10 mouse cellular contexts compared by ENCODE assay signal in the genomic region with DNA sequence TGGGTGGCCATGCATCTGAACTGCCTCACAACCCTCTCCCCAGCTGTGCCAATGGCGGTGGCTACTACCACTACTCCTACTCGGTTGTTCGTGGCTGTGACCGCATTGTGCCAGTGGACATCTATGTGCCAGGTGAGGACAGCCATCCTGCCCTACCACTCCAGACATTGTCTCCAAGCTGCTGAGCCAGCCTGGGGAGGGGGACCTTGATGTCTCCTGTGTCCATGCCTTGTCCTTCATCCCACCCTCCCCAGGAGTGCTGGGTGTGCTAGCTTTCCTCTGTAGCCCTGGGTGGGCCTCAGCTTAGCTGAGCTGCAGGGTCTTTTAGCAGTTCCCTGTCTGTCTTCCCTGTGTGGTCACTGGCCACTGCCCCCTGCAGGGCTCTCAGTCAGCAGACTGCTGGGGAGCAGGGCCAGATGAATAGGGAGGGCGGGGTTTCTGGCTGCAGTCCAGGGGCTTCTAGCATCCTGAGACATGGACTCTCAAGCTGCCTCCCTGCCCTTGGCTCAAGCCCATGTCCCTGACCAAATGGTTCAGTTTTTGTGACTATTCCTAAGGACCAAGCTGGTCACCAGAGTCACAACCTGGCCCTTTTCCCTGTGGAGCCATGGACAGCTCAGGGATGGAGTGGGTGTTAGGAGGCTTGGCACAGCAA. TPM values are rescaled to one million over a fixed set of nuclear protein-coding genes. Genes with fewer than 3 reads are reported as not detected.
A peak's percentile ranks its signal among the peaks of the same experiment; 100 is the strongest.
DNase-seq lines count a peak whose midpoint lies in the region; ATAC-seq and TF ChIP-seq lines count a peak whose summit lies in the region.
"Had no signal": no experiment of that assay in that cellular context is flagged by ENCODE, and none has a peak within 500 bp of the region (broad histone marks: within the 10 kb centered on the region; RNA-seq: fewer than 3 reads in every experiment).

No protein-coding gene starts in this region.

- H3K9me3 ChIP-seq in hindbrain, postnatal 0 days (ENCODE audit: low read length): no peaks in the 10 kb centered on the region

- H3K27me3 ChIP-seq in hindbrain, postnatal 0 days (ENCODE audit: insufficient read depth, low read length): no peaks in the 10 kb centered on the region

- H3K27ac ChIP-seq in hindbrain, postnatal 0 days: peak overlapping the region; percentile 32

- WGBS in hindbrain, postnatal 0 days: 79% methylated on average over 5 of the region's 5 CpGs

- intact Hi-C loops in gastrocnemius, postnatal 14 days (cut with DNase I; ENCODE audit: low total_unique reads): no loop called here
- intact Hi-C loops in left cerebral cortex, postnatal 4 days (cut with DNase I): no loop called here

- DNase-seq in gastrocnemius, postnatal 14 days: peak; percentile 54
- no peak for DNase-seq in gastrocnemius, postnatal 25 days
- peak; percentile 87 for DNase-seq in left cerebral cortex, postnatal 4 days
- no peak for DNase-seq in left cerebral cortex, adult 18-20 months (ENCODE audit: low spot score in 2 of 2)
- DNase-seq in NIH3T3 (ENCODE audit: low read depth): peak; percentile 67
- DNase-seq in hindbrain, postnatal 0 days (ENCODE audit: low spot score): peak; percentile 46
- no peak for DNase-seq in thymus, postnatal 0 days (ENCODE audit: low spot score)
- no peak for DNase-seq in thymus, postnatal 36 days

- H3K4me2 ChIP-seq in hindbrain, postnatal 0 days (ENCODE audit: low read depth, low read length): no peak overlapping the region

- H3K9ac ChIP-seq in hindbrain, postnatal 0 days (replicated peaks; ENCODE audit: low read length): no peak overlapping the region

- ATAC-seq in hindbrain, postnatal 0 days: no peak
- ATAC-seq: CD4-positive, CD25-positive, alpha-beta regulatory T cell, adult 4 months; forebrain, embryonic 16.5 days had no signal

- peaks cover 51% of the 10 kb centered on the region for H3K36me3 ChIP-seq in hindbrain, postnatal 0 days (ENCODE audit: insufficient read depth, low read length)

- TF ChIP-seq CTCF in hindbrain, postnatal 0 days (IDR thresholded peaks at IDR 0.05; ENCODE audit: low read depth): peak; percentile 24; the same call in 1 of the 2 replicates

- peaks cover 21% of the 10 kb centered on the region for H3K4me1 ChIP-seq in hindbrain, postnatal 0 days (ENCODE audit: insufficient read depth, low read length)

- H3K4me3 ChIP-seq in hindbrain, postnatal 0 days (ENCODE audit: low read length): no peak overlapping the region

RNA-seq across cellular contexts. Expression of a gene that starts 4.8 kb away (rescaled TPM):
- total RNA-seq in gastrocnemius, postnatal 14 days (2021): 100 to 1,000 TPM; 232 to 267 TPM
- total RNA-seq in gastrocnemius, postnatal 25 days (2021): 10 to 100 TPM; 50.9 to 53.1 TPM
- total RNA-seq in left cerebral cortex, postnatal 4 days (2021): 10 to 100 TPM; 21.9 to 23.0 TPM
- 10 to 100 TPM; 16.2 to 21.2 TPM for total RNA-seq in left cerebral cortex, adult 18-20 months (2021)
- 40.9 and 44.5 TPM in 2 replicates for total RNA-seq in hindbrain, postnatal 0 days (2014; rRNA removed)
- 32.4 and 35.9 TPM in 2 replicates for polyA plus RNA-seq in hindbrain, postnatal 0 days (2015; fragmentation: Nextera tagmentation; extraction: Ambion mirVana)
- 5.5 and 5.9 TPM in 2 replicates for polyA plus RNA-seq in thymus, postnatal 0 days (2015; fragmentation: Nextera tagmentation; extraction: Ambion mirVana)

RNA-seq across cellular contexts. Expression of a gene that starts 5.3 kb away (rescaled TPM):
- total RNA-seq in gastrocnemius, postnatal 14 days (2021): 10 to 100 TPM; 49.9 to 51.0 TPM
- 10 to 100 TPM; 40.1 to 43.6 TPM for total RNA-seq in gastrocnemius, postnatal 25 days (2021)
- total RNA-seq in left cerebral cortex, postnatal 4 days (2021): 100 to 1,000 TPM; 136 to 145 TPM
- 10 to 100 TPM; 75.6 to 81.7 TPM for total RNA-seq in left cerebral cortex, adult 18-20 months (2021)
- total RNA-seq in hindbrain, postnatal 0 days (2014; rRNA removed): 79.1 and 104 TPM in 2 replicates
- 38.5 and 39.4 TPM in 2 replicates for polyA plus RNA-seq in hindbrain, postnatal 0 days (2015; fragmentation: Nextera tagmentation; extraction: Ambion mirVana)
- polyA plus RNA-seq in thymus, postnatal 0 days (2015; fragmentation: Nextera tagmentation; extraction: Ambion mirVana): 48.9 and 56.1 TPM in 2 replicates

RNA-seq across cellular contexts. Expression of a gene that starts 7.1 kb away (rescaled TPM):
- 100 to 1,000 TPM; 423 to 474 TPM for total RNA-seq in gastrocnemius, postnatal 14 days (2021)
- total RNA-seq in gastrocnemius, postnatal 25 days (2021): 100 to 1,000 TPM; 508 to 524 TPM
- total RNA-seq in left cerebral cortex, postnatal 4 days (2021): 100 to 1,000 TPM; 124 to 125 TPM
- 100 to 1,000 TPM; 219 to 232 TPM for total RNA-seq in left cerebral cortex, adult 18-20 months (2021)
- total RNA-seq in hindbrain, postnatal 0 days (2014; rRNA removed): 246 and 291 TPM in 2 replicates
- polyA plus RNA-seq in hindbrain, postnatal 0 days (2015; fragmentation: Nextera tagmentation; extraction: Ambion mirVana): 410 and 430 TPM in 2 replicates
- 319 and 339 TPM in 2 replicates for polyA plus RNA-seq in thymus, postnatal 0 days (2015; fragmentation: Nextera tagmentation; extraction: Ambion mirVana)

RNA-seq across cellular contexts. Expression of a gene that starts 29.8 kb away (rescaled TPM):
- total RNA-seq in gastrocnemius, postnatal 14 days (2021): 10 to 100 TPM; 15.2 to 19.4 TPM
- 10 to 100 TPM; 14.5 to 14.8 TPM for total RNA-seq in gastrocnemius, postnatal 25 days (2021)
- total RNA-seq in left cerebral cortex, postnatal 4 days (2021): 10 to 100 TPM; 53.9 to 55.2 TPM
- total RNA-seq in left cerebral cortex, adult 18-20 months (2021): 10 to 100 TPM; 32.2 to 39.3 TPM
- 41.5 and 49.3 TPM in 2 replicates for total RNA-seq in hindbrain, postnatal 0 days (2014; rRNA removed)
- 45.8 and 45.9 TPM in 2 replicates for polyA plus RNA-seq in hindbrain, postnatal 0 days (2015; fragmentation: Nextera tagmentation; extraction: Ambion mirVana)
- polyA plus RNA-seq in thymus, postnatal 0 days (2015; fragmentation: Nextera tagmentation; extraction: Ambion mirVana): 70.8 and 72.4 TPM in 2 replicates

RNA-seq across cellular contexts. Expression of a gene that starts 36.2 kb away (rescaled TPM):
- total RNA-seq in gastrocnemius, postnatal 14 days (2021): 100 to 1,000 TPM; 741 to 829 TPM
- total RNA-seq in gastrocnemius, postnatal 25 days (2021): 100 to 1,000 TPM; 575 to 593 TPM
- total RNA-seq in left cerebral cortex, postnatal 4 days (2021): 100 to 1,000 TPM; 873 to 899 TPM
- 1,000 to 10,000 TPM in 1 of 2 experiments, 100 to 1,000 TPM in 1; 965 to 1,061 TPM for total RNA-seq in left cerebral cortex, adult 18-20 months (2021)
- total RNA-seq in hindbrain, postnatal 0 days (2014; rRNA removed): 1,031 and 1,483 TPM in 2 replicates
- polyA plus RNA-seq in hindbrain, postnatal 0 days (2015; fragmentation: Nextera tagmentation; extraction: Ambion mirVana): 676 and 682 TPM in 2 replicates
- polyA plus RNA-seq in thymus, postnatal 0 days (2015; fragmentation: Nextera tagmentation; extraction: Ambion mirVana): 1,158 and 1,206 TPM in 2 replicates

Comparison
In these comparisons a context has a peak if more than half of its experiments do, and no peak if none do; other contexts are left out.
1. DNase-seq: peak in gastrocnemius, postnatal 14 days (single experiment), left cerebral cortex, postnatal 4 days (single experiment), NIH3T3 (single experiment) and hindbrain, postnatal 0 days (single experiment); none in gastrocnemius, postnatal 25 days (single experiment), left cerebral cortex, adult 18-20 months (0 of 2), thymus, postnatal 0 days (single experiment) and thymus, postnatal 36 days (0 of 2).